Mouse (Mus musculus) CH12.LX (cell line): ENCODE data around the gene Ccdc81.

ENCODE experiments used
- CHD1 ChIP-seq: IDR thresholded peaks from 2 replicates; pipeline ENCODE4 v1.6.1; 2012; ENCODE audit warnings: low read depth, low read length, improper control_type of control experiment, inconsistent platforms
- CHD2 ChIP-seq: IDR thresholded peaks from 2 replicates; pipeline ENCODE4 v1.6.1; 2011; ENCODE audit warnings: low read length, improper control_type of control experiment
- CTCF ChIP-seq, 2 experiments: IDR thresholded peaks in 1 of 2; conservative IDR thresholded peaks in 1 of 2; 2 replicates each; pipeline ENCODE4 v1.5.1; 2011 to 2012; ENCODE audit warnings: low read depth in 2 of 2, low read length in 2 of 2, improper control_type of control experiment in 1 of 2, inconsistent platforms in 1 of 2, mild to moderate bottlenecking in 1 of 2, moderate library complexity in 1 of 2
- HCFC1 ChIP-seq: IDR thresholded peaks from 2 replicates; pipeline ENCODE4 v1.6.1; 2012; ENCODE audit warnings: low read depth, mild to moderate bottlenecking, inconsistent platforms, low read length, improper control_type of control experiment
- MAFK ChIP-seq: IDR thresholded peaks from 2 replicates; pipeline ENCODE4 v1.6.1; 2011; ENCODE audit warnings: low read length, improper control_type of control experiment; ENCODE audit not compliant: insufficient replicate concordance
- MAZ ChIP-seq: IDR thresholded peaks from 2 replicates; pipeline ENCODE4 v1.6.1; 2012; ENCODE audit warnings: low read depth, mild to moderate bottlenecking, inconsistent platforms, low read length, improper control_type of control experiment, moderate library complexity
- MEF2A ChIP-seq: IDR thresholded peaks from 2 replicates; pipeline ENCODE4 v1.6.1; 2014; ENCODE audit warnings: low read depth, mild to moderate bottlenecking, inconsistent platforms, low read length, improper control_type of control experiment, borderline replicate concordance
- MXI1 ChIP-seq: IDR thresholded peaks from 2 replicates; pipeline ENCODE4 v1.6.1; 2011; ENCODE audit warnings: mild to moderate bottlenecking, low read depth, low read length, improper control_type of control experiment
- POLR2A ChIP-seq: IDR thresholded peaks from 2 replicates; pipeline ENCODE4 v1.6.1; 2011; ENCODE audit warnings: low read depth, mild to moderate bottlenecking, improper control_type of control experiment, low read length
- RAD21 ChIP-seq: IDR thresholded peaks from 2 replicates; pipeline ENCODE4 v1.6.1; 2011; ENCODE audit warnings: low read depth, mild to moderate bottlenecking, low read length, improper control_type of control experiment, moderate library complexity
- SIN3A ChIP-seq: IDR thresholded peaks from 2 replicates; pipeline ENCODE4 v1.6.1; 2012; ENCODE audit warnings: low read length, improper control_type of control experiment, inconsistent platforms

- TF ChIP-seq POLR2A = no peak
- no peak for TF ChIP-seq CHD1
- no peak for TF ChIP-seq SIN3A
- TF ChIP-seq CTCF (conservative IDR thresholded peaks at IDR 0.05 in 1 of 2, IDR thresholded peaks at IDR 0.05 in 1 of 2; ENCODE audit: low read depth in 2 of 2, low read length in 2 of 2) = no peak
- no peak for TF ChIP-seq MEF2A
- TF ChIP-seq MAZ = no peak
- no peak for TF ChIP-seq MXI1
- no peak for TF ChIP-seq MAFK
- no peak for TF ChIP-seq CHD2
- TF ChIP-seq HCFC1 = no peak
- TF ChIP-seq RAD21 = no peak
These were observed 5.0 kb upstream of the Ccdc81 start for GRCm38 (mm10) chr7:89908421-89908820.
